Mouse (Mus musculus) gastrocnemius, adult 18-20 months (tissue): ENCODE measurements at regions not wholly inside any gene's neighbourhood (a gene's known extent, or its start where the extent isn't known, plus 50 kb on each side); places are given as distances from the start of the nearest gene placed in this dataset.

Experiments used
- DNase-seq: peaks from one replicate; pipeline ENCODE4 v3.0.0; 2021; ENCODE audit warnings: low spot score

GRCm38 (mm10) chr15:10901745-10902262, 50.3 kb upstream of the C1qtnf3 start:
- no peak for DNase-seq
